Mouse (Mus musculus) limb, embryonic 15.5 days (tissue): ENCODE data around the gene C1ql4. TPM values are rescaled to one million over a fixed set of nuclear protein-coding genes. Genes with fewer than 3 reads are reported as not detected.

Experiments used
- ATAC-seq: fragments of 200-750 bp; cut with Nextera tagmentation; 2 replicates; pipeline ENCODE4 v1.8.0; 2017; ENCODE audit warnings: low read depth, moderate TSS enrichment; ENCODE audit not compliant: insufficient number of reproducible peaks, low FRiP score, low TSS enrichment
- H3K27ac ChIP-seq: fragments of 300-500 bp; sonication (generic); 2 replicates; pipeline ENCODE4 v1.5.1; 2015; ENCODE audit warnings: moderate library complexity, mild to moderate bottlenecking, inconsistent platforms
- H3K27me3 ChIP-seq: fragments of 300-500 bp; sonication (generic); 2 replicates; pipeline ENCODE4 v1.6.1; 2015; ENCODE audit warnings: inconsistent platforms
- H3K36me3 ChIP-seq: fragments of 300-500 bp; sonication (generic); 2 replicates; pipeline ENCODE4 v1.6.1; 2015; ENCODE audit warnings: inconsistent platforms
- H3K4me1 ChIP-seq: fragments of 300-500 bp; sonication (generic); 2 replicates; pipeline ENCODE4 v1.6.1; 2015; ENCODE audit warnings: inconsistent platforms
- H3K4me2 ChIP-seq: fragments of 300-500 bp; sonication (generic); 2 replicates; pipeline ENCODE4 v1.6.1; 2015; ENCODE audit warnings: mild to moderate bottlenecking, inconsistent platforms
- H3K4me3 ChIP-seq: fragments of 300-500 bp; sonication (generic); 2 replicates; pipeline ENCODE4 v1.5.1; 2015; ENCODE audit warnings: mild to moderate bottlenecking, inconsistent platforms
- H3K9ac ChIP-seq: fragments of 300-500 bp; sonication (generic); 2 replicates; pipeline ENCODE4 v1.6.1; 2015; ENCODE audit warnings: inconsistent platforms
- H3K9me3 ChIP-seq: fragments of 300-500 bp; sonication (generic); 2 replicates; pipeline ENCODE4 v1.6.1; 2016; ENCODE audit warnings: inconsistent platforms
- WGBS: fragments of 180-500 bp; shearing (Covaris S2); methylation state at CpG from one replicate; pipeline ENCODE4 v1.1.7; 2015; 5-methylcytosine and 5-hydroxymethylcytosine counted together
- microRNA-seq: library from miRNA; unstranded; fragments of <30 nt; microRNA quantifications from one replicate; pipeline ENCODE4, GENCODE M21; 2016
- polyA plus RNA-seq: library from polyadenylated mRNA; unstranded; fragments of >200 nt; fragmentation: Nextera tagmentation; extraction: Ambion mirVana; gene quantifications from 2 replicates; pipeline ENCODE4 v1.2.1, GENCODE M21; 2015

C1ql4 gene
- polyA plus RNA-seq, 1 experiment from 2014 or later: not detected

DNA sequence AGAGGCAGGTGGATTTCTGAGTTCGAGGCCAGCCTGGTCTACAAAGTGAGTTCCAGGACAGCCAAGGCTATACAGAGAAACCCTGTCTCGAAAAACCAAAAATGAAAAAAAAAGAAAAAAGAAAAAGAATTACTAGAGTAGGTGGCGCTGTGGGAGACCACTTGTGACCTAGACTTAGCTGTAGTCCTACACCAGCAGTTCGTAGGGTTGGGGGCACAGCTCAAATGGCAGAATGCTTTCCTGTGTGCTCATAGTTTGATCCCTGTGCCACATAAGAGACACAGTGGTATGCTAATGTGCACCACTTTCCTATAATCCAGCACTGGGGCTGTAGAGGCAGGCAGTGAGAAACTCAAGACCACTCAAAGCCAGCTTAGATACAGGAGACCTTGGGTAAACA, 48.3 kb downstream of the C1ql4 start:
- no peak for ATAC-seq
- no peak overlapping the region for H3K27ac ChIP-seq
- H3K4me1 ChIP-seq: peaks cover 17% of the 10 kb centered on the region
- 79% methylated on average over 4 of the region's 4 CpGs for WGBS
- no peaks in the 10 kb centered on the region for H3K9me3 ChIP-seq
- H3K4me2 ChIP-seq: no peak overlapping the region
- no peaks in the 10 kb centered on the region for H3K27me3 ChIP-seq
- no peak overlapping the region for H3K4me3 ChIP-seq
- H3K36me3 ChIP-seq: peaks cover 32% of the 10 kb centered on the region
- no peak overlapping the region for H3K9ac ChIP-seq

DNA sequence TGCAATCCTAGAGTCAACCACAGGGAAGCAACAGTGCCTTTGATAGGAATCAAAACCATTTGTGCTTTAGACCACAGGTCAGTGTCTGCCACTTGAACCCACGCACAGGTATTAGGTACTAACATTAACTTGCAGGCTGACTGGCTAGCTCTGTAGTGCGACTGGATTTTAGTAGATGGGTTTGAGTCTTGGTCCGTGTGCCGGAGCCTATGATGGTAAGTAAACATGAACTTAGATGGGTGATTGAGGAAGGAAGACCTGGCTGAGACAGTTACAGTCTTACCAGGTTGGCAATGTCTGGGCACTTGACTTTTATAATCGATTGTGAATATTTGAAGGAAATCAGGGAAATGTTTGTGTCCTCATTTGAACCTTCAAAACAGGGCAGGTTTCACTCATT, 48.8 kb downstream of the C1ql4 start:
- Histone ChIP-seq H3K4me3 (no peak overlapping the region), H3K36me3 (peaks cover 32% of the 10 kb centered on the region), H3K9me3 (no peaks in the 10 kb centered on the region), H3K27ac (no peak overlapping the region), H3K27me3 (no peaks in the 10 kb centered on the region), H3K9ac (no peak overlapping the region), H3K4me1 (peaks cover 17% of the 10 kb centered on the region), H3K4me2 (no peak overlapping the region)
- no peak for ATAC-seq
- WGBS: 90% methylated on average over 5 of the region's 5 CpGs

DNA sequence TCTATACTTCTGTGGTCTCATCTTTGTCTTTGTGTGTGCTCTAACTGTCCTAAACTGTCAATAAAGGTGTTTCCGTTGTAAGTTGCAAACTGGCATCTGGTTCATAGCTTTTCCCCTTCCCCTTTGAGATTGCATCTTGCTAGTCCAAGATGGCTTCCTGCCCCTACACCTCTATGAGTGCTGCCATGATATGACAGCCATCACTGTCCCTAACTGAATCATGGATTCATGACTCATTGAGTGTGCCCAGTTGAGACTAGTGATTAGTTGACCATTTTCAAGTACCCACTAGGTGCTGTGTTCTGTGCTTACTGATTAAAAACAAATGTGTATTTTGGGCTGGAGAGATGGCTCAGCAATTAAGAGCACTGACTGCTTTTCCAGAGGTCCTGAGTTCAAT, 49.6 kb downstream of the C1ql4 start:
- H3K9me3 ChIP-seq: no peaks in the 10 kb centered on the region
- H3K27me3 ChIP-seq: no peaks in the 10 kb centered on the region
- no peak overlapping the region for H3K4me2 ChIP-seq
- no peak overlapping the region for H3K27ac ChIP-seq
- WGBS: 93% methylated on average over 1 of the region's 1 CpGs
- H3K36me3 ChIP-seq: peaks cover 32% of the 10 kb centered on the region
- no peak for ATAC-seq
- H3K9ac ChIP-seq: no peak overlapping the region
- H3K4me1 ChIP-seq: peaks cover 23% of the 10 kb centered on the region
- H3K4me3 ChIP-seq: no peak overlapping the region

DNA sequence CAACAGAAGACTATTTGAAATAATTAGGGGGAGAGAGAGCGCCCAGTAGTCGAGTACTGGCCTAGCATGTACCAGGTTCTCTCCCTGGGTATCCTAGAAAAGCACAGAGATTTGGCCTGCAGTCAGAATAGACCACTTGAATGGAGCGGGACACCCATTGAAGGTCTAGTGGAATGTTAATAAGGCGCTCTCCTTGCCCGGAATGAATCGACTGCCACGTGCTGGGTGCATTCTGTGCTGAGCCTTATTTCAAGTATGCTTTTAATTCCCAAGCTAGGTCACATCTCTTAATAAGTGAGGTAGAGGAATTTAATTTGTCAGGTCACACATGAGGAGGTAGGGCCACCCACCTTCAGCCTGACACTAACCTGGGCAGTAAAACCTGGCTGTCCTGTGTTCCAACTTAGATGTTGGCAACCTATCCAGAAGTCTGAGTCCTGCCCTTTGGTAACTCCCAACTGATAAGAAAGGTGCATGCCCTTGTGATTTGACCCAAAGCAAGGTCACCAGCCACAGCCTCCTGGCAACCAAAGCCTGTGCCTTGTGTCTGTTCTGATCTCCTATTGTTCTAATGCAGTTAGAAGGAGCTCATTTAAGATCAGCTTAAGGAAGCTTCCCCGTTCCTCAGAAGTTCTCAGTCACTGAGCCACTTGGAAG, 51.2 kb downstream of the C1ql4 start:
- Histone ChIP-seq H3K9me3 (no peaks in the 10 kb centered on the region), H3K4me1 (peaks cover 33% of the 10 kb centered on the region), H3K4me2 (no peak overlapping the region), H3K27ac (no peak overlapping the region), H3K36me3 (peaks cover 32% of the 10 kb centered on the region), H3K27me3 (no peaks in the 10 kb centered on the region), H3K4me3 (no peak overlapping the region), H3K9ac (no peak overlapping the region)
- 91% methylated on average over 8 of the region's 8 CpGs for WGBS
- ATAC-seq: no peak

DNA sequence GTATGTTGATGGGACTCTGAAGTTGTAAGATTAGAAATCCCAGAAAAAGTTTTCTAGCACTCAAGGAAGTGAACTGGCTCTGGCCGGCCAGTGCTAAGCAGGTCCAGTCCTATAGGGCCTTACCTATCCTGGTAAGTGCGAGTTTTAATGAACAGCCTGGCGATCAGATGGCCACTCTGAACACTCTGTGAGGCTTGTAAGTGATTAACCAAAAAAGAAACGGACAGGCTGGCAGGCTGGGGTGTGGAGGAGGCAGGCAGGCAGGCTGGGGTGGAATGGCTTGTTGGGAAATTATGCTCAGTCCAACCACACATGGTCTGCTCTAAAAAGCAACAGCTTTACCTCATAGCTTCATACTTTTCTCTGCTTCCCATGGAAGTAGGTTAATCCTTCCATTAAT, 52.2 kb downstream of the C1ql4 start:
- Histone ChIP-seq H3K4me2 (no peak overlapping the region), H3K9me3 (no peaks in the 10 kb centered on the region), H3K27ac (no peak overlapping the region), H3K36me3 (peaks cover 32% of the 10 kb centered on the region), H3K9ac (no peak overlapping the region), H3K4me3 (no peak overlapping the region), H3K27me3 (no peaks in the 10 kb centered on the region), H3K4me1 (peaks cover 27% of the 10 kb centered on the region)
- WGBS: 78% methylated on average over 4 of the region's 4 CpGs
- no peak for ATAC-seq

Small RNAs within 50 kb of the gene (microRNA-seq; reads per million reads assigned to microRNA genes)
- not detected for gene Mir6960

Other genes starting within 250 kb of the C1ql4 start
- 11.8 and 13.7 TPM in 2 replicates for gene Kmt2d, start 216.6 kb downstream of the C1ql4 start, polyA plus RNA-seq
- gene Rhebl1, start 193.3 kb downstream of the C1ql4 start, polyA plus RNA-seq: 14.1 and 14.2 TPM in 2 replicates
- 1.8 and 2.7 TPM in 2 replicates for gene Dhh, start 189.3 kb downstream of the C1ql4 start, polyA plus RNA-seq
- 19.7 and 21.8 TPM in 2 replicates for gene Lmbr1l, start 169.6 kb downstream of the C1ql4 start, polyA plus RNA-seq
- 1,374 and 1,490 TPM in 2 replicates for gene Tuba1b, start 153.3 kb downstream of the C1ql4 start, polyA plus RNA-seq
- not detected in 2 replicates for gene Gm49450, start 134.3 kb downstream of the C1ql4 start, polyA plus RNA-seq
- gene Tuba1a, start 134.1 kb downstream of the C1ql4 start, polyA plus RNA-seq: 1,206 and 1,410 TPM in 2 replicates
- 138 and 145 TPM in 2 replicates for gene Tuba1c, start 57.9 kb downstream of the C1ql4 start, polyA plus RNA-seq
- gene Prph, start 32.6 kb downstream of the C1ql4 start, polyA plus RNA-seq: 2.4 and 2.8 TPM in 2 replicates
- gene Troap, start 13.2 kb downstream of the C1ql4 start, polyA plus RNA-seq: 22.3 and 26.5 TPM in 2 replicates
- 0.55 and 0.86 TPM in 2 replicates for gene Dnajc22, start 5.4 kb upstream of the C1ql4 start, polyA plus RNA-seq
- gene Spats2, start 38.1 kb upstream of the C1ql4 start, polyA plus RNA-seq: 28.7 and 33.1 TPM in 2 replicates
- gene Kcnh3, start 137.0 kb upstream of the C1ql4 start, polyA plus RNA-seq: 0.43 and 0.68 TPM in 2 replicates
- gene Mcrs1, start 164.1 kb upstream of the C1ql4 start, polyA plus RNA-seq: 114 and 129 TPM in 2 replicates
- gene Prpf40b, start 207.3 kb upstream of the C1ql4 start, polyA plus RNA-seq: 52.5 and 53.8 TPM in 2 replicates
- gene Fam186b, start 208.1 kb upstream of the C1ql4 start, polyA plus RNA-seq: 0.10 and 0.18 TPM in 2 replicates